Comparison of ENCODE assay signal across 9 mouse cellular contexts in the genomic region with DNA sequence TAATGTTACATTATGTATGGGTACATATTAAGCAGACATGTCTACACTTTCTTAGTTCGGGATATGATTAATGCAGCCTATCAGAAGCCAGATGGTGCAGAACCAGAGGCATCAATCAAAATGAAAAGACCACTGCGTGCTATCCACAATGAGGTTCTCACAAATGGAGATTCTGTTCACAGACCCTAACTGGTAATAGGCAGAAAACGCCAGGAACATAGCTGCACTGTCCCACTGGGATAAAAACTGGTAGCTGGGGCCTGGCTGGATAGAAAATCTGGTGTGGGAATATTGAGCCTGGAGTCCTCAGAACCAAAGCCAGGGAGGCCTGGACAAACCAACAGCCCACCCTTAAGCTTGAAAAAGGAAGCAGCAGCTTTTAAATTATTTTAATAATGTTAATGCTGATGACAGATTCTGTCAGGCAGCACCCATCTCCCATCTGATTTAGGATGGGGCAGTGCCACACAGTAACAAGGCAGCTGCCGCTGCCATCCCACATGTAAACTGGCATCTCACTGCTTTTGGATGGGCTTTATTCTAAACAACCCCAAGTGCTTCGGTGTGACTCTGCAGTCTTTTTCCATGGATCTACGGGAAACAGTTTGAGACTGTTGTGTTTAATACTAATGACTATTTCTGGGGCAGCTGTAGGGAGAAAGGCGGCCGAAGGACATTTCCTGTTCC.
DNase-seq lines count a peak whose midpoint lies in the region; ATAC-seq lines count a peak whose summit lies in the region.
"Had no signal": no experiment of that assay in that cellular context is flagged by ENCODE, and none has a peak within 500 bp of the region (broad histone marks: within the 10 kb centered on the region; RNA-seq: fewer than 3 reads in every experiment).

No protein-coding gene starts in this region.

- DNase-seq in layer of hippocampus, postnatal 14 days (ENCODE audit: low spot score in 2 of 2), result peak; percentile 57 to 59
- DNase-seq in layer of hippocampus, adult 9-11 months, result no peak
- peak; percentile 72 for DNase-seq in limb, embryonic 11.5 days (ENCODE audit: low spot score)
- DNase-seq in retina, postnatal 1 day, result peak; percentile 57
- no peak for DNase-seq in left cerebral cortex, adult 8-10 months (ENCODE audit: low spot score in 2 of 2)
- no peak for DNase-seq in cerebellum, adult 9-11 months
- DNase-seq: cerebellum, adult 11 months; thymus, postnatal 4 days had no signal

- no peaks in the 10 kb centered on the region for H3K36me3 ChIP-seq in forebrain, embryonic 12.5 days (replicated peaks)
- H3K36me3 ChIP-seq in limb, embryonic 11.5 days (ENCODE audit: control insufficient read depth, insufficient read depth, low read length), result no peaks in the 10 kb centered on the region

- ATAC-seq in forebrain, embryonic 12.5 days (ENCODE audit: low FRiP score), result peak; percentile 83
- peak; percentile 79 for ATAC-seq in limb, embryonic 11.5 days (ENCODE audit: insufficient number of reproducible peaks, low FRiP score, low TSS enrichment, low read depth)

- no peak overlapping the region for H3K4me3 ChIP-seq in forebrain, embryonic 12.5 days (replicated peaks)
- H3K4me3 ChIP-seq in limb, embryonic 11.5 days (ENCODE audit: low read depth, low read length), result no peak overlapping the region

- peaks cover 41% of the 10 kb centered on the region for H3K4me1 ChIP-seq in forebrain, embryonic 12.5 days
- H3K4me1 ChIP-seq in limb, embryonic 11.5 days (ENCODE audit: control insufficient read depth, insufficient read depth, low read length), result peaks cover 14% of the 10 kb centered on the region; the same call in 1 of the 2 replicates

- H3K4me2 ChIP-seq in forebrain, embryonic 12.5 days, result no peak overlapping the region
- no peak overlapping the region for H3K4me2 ChIP-seq in limb, embryonic 11.5 days (ENCODE audit: low read depth, severe bottlenecking)

- WGBS in forebrain, embryonic 12.5 days, result 22% methylated on average over 8 of the region's 8 CpGs
- WGBS in limb, embryonic 11.5 days, result 20% methylated on average over 8 of the region's 8 CpGs

- H3K9me3 ChIP-seq in forebrain, embryonic 12.5 days, result no peaks in the 10 kb centered on the region
- H3K9me3 ChIP-seq in limb, embryonic 11.5 days (ENCODE audit: control insufficient read depth, low read length), result no peaks in the 10 kb centered on the region

- peak overlapping the region; percentile 75 for H3K27ac ChIP-seq in forebrain, embryonic 12.5 days
- peak overlapping the region; percentile 82 for H3K27ac ChIP-seq in limb, embryonic 11.5 days (replicated peaks; ENCODE audit: low read depth, low read length)

- H3K27me3 ChIP-seq in forebrain, embryonic 12.5 days, result no peaks in the 10 kb centered on the region
- no peaks in the 10 kb centered on the region for H3K27me3 ChIP-seq in limb, embryonic 11.5 days (ENCODE audit: control insufficient read depth, insufficient read depth, low read length)

- no peak overlapping the region for H3K9ac ChIP-seq in forebrain, embryonic 12.5 days
- no peak overlapping the region for H3K9ac ChIP-seq in limb, embryonic 11.5 days (ENCODE audit: low read length)

Comparison
In these comparisons a context has a peak if more than half of its experiments do, and no peak if none do; other contexts are left out.
1. DNase-seq: peak in layer of hippocampus, postnatal 14 days (2 of 2), limb, embryonic 11.5 days (single experiment) and retina, postnatal 1 day (single experiment); none in layer of hippocampus, adult 9-11 months (single experiment), left cerebral cortex, adult 8-10 months (0 of 2) and cerebellum, adult 9-11 months (single experiment).